Mouse (Mus musculus): Measurements from ENCODE around the gene Fbxo33. TPM values are rescaled to one million over a fixed set of nuclear protein-coding genes. Genes with fewer than 3 reads are reported as not detected.

Fbxo33 gene
- polyA plus RNA-seq (2012; rRNA removed): 5.6 and 6.3 TPM in 2 replicates

GRCm38 (mm10) chr12:59219325-59220225 lies at the start of gene Fbxo33:
TSS of gene Fbxo33 (minus strand) at chr12:59219725.

Other genes starting within 250 kb of the Fbxo33 start
- 22.6 and 23.4 TPM in 2 replicates for gene Sec23a, start 207.7 kb downstream of the Fbxo33 start, polyA plus RNA-seq (2012; rRNA removed)
- gene Gemin2, start 206.3 kb downstream of the Fbxo33 start, polyA plus RNA-seq (2012; rRNA removed): 11.7 and 13.8 TPM in 2 replicates
- gene Trappc6b, start 158.3 kb downstream of the Fbxo33 start, polyA plus RNA-seq (2012; rRNA removed): 33.0 and 44.9 TPM in 2 replicates
- 31.9 and 39.2 TPM in 2 replicates for gene Pnn, start 152.8 kb downstream of the Fbxo33 start, polyA plus RNA-seq (2012; rRNA removed)
- 57.7 and 70.4 TPM in 2 replicates for gene Mia2, start 123.9 kb downstream of the Fbxo33 start, polyA plus RNA-seq (2012; rRNA removed)